Mouse (Mus musculus) layer of hippocampus, adult 8-10 months (tissue): ENCODE measurements at regions not wholly inside any gene's neighbourhood (a gene's known extent, or its start where the extent isn't known, plus 50 kb on each side); places are given as distances from the start of the nearest gene placed in this dataset.

Experiments
- DNase-seq, 2 experiments: peaks; one replicate each; pipeline ENCODE4 v3.0.0; 2022; ENCODE audit warnings: low spot score in 2 of 2

- DNase-seq, result no peak
These were observed 49.8 kb upstream of the Wdr75 start for GRCm38 (mm10) chr1:45745136-45745535.
